Mouse (Mus musculus) inflammation-experienced regulatory T-cells, adult 6 months (primary cell): Measurements from ENCODE around the gene Gm17604. TPM values are rescaled to one million over a fixed set of nuclear protein-coding genes. Genes with fewer than 3 reads are reported as not detected.

ENCODE experiments used
- ATAC-seq: one replicate; pipeline ENCODE4 v1.8.0; 2017
- polyA plus RNA-seq, 3 experiments: library from polyadenylated mRNA; unstranded; fragments of 100-300 nt; shearing (Covaris generic); gene quantifications; one replicate each; pipeline ENCODE4 v1.2.1; 2017

Gm17604 gene
- not detected for polyA plus RNA-seq

DNA sequence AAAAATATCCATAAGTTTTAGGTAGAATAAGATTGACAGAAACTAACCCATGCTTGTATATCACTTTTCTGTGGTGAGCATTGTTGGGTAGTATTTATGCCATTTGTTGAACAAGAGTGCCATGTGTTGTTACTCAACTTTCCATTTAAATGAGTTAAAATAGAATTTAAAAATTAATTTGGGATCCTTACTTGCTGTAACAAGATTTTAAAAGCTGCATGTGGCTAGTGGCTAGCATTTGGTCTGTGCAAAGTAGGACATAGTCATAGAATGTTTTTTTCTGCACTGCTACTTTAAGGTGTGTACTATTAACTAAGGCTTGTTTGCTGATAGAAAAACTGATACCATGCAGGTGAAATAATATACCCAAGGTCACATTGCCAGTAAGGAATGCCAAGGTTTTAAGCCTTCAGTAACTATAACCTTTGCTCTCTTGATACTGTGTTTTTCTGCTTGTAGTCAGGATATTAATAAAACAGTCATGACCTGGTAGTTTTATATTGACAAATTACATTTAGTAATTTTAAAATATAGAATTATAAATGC lies at the start of gene Gm17604:
TSS of gene Gm17604 (minus strand) at position 51 of the 546 bp plus-strand sequence.
- ATAC-seq = no peak

DNA sequence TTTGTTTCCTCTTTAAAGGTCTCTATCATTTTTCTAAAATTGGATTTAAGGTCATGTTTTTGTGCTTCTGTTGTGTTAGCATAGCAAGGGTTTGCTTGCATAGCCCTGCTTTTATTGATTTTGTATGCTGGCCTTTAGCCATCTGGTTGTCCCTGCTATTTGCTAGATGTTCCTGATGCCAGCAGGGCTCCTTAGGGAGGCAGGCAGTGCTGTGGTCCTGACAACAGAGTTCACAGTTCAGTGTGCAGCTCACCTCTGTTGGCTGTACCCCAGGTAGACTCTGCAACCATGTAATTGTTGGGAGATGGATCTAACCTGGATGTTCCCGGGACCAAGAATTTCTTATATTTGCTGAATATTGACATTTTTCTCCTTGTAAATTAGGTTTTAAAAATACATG lies 45.3 kb upstream of the Gm17604 start:
- ATAC-seq = no peak

DNA sequence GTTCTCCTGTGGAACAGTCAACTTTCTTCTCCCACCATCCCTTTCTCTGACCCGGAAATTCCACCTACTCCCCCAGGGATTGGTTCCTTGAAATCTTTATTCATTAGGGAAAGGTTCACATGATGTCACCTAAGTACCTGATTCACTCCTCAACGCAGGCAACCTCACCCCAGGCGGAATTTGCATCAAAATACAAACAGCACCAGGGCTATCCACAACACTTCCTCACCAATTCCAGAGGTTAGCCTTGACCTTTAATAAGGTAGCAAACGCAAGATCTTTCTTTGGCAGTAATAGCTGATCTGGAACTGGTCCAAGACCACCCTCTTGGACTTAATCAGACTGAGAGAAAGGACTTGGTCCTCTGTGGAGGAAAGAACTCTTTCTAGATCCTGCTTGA lies 1.5 kb downstream of the Gm17604 start:
- no peak for ATAC-seq

DNA sequence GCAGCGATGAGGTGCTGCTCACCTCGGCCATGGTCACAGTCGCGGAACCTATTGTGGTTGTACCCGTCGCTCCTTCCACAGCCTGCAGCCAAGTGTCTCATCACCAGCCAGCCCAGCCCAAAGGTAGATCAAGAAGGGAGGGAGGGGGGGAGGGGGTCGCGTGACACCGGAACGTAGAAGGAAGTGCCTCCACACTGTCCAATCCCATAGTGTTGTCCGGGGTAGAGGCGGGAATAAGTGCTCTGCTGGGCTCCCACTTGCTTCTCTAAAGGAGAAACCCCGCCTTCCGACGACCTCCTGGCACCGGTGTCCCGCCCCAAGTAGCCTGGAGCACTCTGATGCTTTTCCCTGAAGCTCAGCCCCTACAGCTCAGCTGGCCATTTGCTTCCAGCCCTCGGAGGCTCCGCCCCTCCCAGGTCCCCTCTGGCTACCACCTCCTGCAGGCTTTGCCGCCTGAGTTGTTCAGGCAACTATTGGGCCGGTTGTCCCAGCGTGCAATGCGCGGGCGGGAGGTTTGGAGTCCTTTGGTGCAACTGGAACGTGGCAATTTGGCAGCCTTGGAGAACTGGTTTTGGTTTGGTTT lies 24.3 kb downstream of the Gm17604 start, which contains the start of the genes Mospd2 and Fancb:
TSS of gene Mospd2 (minus strand) at position 183 of the 583 bp plus-strand sequence.
TSS of gene Fancb (plus strand) at position 400 of the 583 bp plus-strand sequence.
- ATAC-seq = peak; percentile 94

GRCm38 (mm10) chrX:164978866-164979265 lies 25.8 kb downstream of the Gm17604 start:
- no peak for ATAC-seq

DNA sequence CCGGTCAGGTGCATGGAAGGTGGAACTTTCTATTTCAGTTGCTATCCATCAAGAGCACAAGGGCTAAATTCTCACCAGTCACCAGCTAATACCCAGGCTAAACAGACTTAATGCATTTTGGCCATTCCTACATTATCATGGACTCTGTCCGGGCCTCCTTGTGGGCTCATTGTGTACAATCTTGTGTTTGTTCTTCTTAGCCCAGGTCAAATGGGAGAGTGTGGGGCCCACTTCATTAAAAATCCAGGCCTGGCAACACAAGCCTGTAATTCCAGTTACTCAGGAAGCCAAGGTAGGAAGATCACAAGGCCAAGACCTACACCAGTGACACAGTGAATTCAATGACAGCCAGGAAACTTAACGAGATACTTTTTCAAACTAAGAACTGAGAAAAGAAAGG lies 33.4 kb downstream of the Gm17604 start:
- no peak for ATAC-seq

DNA sequence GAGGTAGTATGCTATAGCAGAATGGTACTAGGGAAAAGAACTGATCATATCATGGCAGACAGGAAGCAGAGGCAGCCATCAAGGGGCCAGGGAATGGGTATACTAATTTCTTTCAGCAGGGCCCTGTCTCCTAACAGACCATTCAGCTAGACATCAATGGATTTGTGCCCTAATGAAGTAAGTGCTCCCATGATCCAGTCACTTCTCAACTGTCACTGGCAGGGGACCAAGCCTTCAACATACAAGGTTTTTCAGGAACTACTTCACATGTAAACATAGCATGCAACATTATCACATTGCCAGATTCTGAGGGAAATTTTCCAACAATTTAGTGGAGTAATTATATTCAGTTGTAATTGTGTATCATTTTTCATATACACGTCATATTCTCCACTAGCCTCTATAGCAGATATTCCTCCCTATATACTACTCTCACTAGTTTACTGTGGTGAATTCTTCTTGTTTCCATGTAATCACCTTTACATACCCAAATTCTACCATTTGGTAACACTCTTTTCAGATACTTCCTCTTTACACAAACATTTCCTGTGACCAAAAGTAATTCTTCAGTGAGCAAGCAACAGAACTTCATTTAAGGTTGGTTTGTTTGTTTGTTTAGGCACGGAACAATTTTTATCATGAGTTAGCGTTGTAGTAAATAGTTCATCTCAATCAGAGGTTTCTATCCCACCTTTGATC lies 38.7 kb downstream of the Gm17604 start:
- no peak for ATAC-seq

Other genes starting within 250 kb of the Gm17604 start
- gene Mospd2, start 24.5 kb downstream of the Gm17604 start, polyA plus RNA-seq = 10 to 100 TPM; 13.2 to 15.7 (median 15.5) TPM
- gene Fancb, start 24.2 kb downstream of the Gm17604 start, polyA plus RNA-seq = 1 to 10 TPM; 2.2 to 4.4 (median 2.6) TPM